Mouse (Mus musculus): ENCODE data around the gene Irx1.

The Irx1 gene

DNA sequence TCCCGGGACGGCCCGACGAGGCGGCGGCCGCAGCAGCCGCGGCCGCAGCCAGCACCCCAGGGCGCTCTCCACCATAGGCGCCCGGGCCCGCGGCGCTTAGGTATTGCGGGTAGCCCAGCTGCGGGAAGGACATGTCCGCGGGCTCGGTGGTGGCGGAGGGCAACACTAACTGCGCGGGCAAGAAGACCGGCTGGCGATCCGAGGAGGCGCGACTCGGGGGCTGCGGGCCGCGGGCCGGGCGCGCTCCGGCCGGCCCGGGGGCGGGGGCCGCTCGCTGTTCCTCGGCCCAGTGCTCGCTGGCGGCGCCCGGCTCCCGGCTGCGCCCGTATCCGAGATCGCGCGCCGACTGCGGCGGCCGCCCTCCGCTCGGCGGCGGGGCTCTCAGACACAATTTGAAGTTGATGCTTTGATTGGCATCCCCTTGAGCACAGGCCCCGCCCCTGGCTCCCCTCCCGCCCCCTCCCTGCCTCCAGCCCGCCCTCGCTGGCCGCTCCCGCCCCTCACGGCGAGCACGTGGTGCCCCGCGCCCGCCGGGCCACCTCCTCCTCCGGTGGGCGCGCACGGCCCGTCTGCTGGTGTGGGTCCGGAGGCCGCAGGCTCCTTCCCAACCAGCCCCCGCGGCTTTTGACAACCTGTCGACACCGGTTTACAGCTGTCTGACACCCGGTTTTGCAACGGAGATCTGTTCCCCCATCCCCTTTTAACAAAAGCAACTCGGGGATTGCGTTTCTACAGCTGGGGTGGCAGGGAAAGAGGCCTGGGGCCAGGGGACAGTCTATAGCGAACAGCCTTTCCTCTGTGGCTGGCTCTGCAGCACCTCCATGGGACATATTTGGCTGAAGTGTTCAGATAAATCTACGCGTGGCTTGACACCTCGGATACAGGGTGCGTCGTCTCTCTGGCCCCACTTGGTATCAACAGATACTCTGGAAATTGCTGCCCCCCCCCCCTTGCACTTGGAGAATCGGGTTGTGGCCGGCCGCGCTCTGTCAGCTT lies at the start of gene Irx1:
TSS of gene Irx1 (minus strand) at position 368 of the 996 bp plus-strand sequence.
- in situ Hi-C loops (cut with MboI, MseI) = loop anchor here in 1 of 2 experiments (10.0 kb wide), 1 partner anchor 1571 kb away; the partner anchor contains the start of gene Slc6a3

DNA sequence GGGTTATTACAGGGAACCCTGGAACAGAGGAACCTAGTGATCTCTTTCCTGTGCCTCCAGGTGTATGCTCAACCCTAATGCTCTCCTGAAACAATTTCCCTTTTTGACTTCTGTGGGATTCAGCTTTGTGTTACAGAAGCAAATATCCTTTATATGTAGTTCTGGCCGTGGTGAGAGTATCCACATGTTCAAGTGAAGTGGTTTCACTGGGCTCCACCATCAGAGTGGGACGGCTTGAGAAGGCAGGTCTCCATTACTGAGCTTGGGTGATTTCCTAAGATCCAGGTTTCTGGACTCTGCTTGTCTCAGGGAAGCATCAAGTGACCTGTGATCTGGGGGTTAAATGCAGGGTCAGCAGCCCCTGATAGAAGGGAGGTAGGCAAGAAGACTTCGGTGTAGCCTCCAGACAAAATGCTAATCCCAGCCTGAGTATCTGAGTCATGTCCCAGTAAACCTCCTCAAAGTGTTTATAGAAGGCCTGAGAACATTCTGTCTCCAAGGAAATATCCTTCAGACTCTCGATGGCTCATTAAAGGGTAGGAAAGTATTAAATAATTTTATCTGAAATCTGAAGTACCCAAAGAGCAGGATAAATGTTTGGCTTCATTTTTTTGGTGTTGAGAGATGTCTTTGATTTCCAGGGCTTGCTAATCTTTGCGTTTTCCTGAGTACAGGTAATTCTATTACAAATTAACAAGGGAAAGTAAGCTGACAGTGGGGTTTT lies 16.6 kb upstream of the Irx1 start:
- in situ Hi-C loops (cut with MboI, MseI) = loop anchor here (10.0 kb wide), 2 partner anchors 565 to 725 kb away; no protein-coding TSS in a partner anchor

- in situ Hi-C loops (cut with MboI, MseI) = no loop called here
Measured at GRCm38 (mm10) chr13:71975753-71976152, 12.2 kb upstream of the Irx1 start.

GRCm38 (mm10) chr13:71968286-71968685 lies 4.8 kb upstream of the Irx1 start:
- in situ Hi-C loops (cut with MboI, MseI) = loop anchor here in 1 of 2 experiments (10.0 kb wide), 1 partner anchor 1567 kb away; the partner anchor contains the start of gene Slc6a3

DNA sequence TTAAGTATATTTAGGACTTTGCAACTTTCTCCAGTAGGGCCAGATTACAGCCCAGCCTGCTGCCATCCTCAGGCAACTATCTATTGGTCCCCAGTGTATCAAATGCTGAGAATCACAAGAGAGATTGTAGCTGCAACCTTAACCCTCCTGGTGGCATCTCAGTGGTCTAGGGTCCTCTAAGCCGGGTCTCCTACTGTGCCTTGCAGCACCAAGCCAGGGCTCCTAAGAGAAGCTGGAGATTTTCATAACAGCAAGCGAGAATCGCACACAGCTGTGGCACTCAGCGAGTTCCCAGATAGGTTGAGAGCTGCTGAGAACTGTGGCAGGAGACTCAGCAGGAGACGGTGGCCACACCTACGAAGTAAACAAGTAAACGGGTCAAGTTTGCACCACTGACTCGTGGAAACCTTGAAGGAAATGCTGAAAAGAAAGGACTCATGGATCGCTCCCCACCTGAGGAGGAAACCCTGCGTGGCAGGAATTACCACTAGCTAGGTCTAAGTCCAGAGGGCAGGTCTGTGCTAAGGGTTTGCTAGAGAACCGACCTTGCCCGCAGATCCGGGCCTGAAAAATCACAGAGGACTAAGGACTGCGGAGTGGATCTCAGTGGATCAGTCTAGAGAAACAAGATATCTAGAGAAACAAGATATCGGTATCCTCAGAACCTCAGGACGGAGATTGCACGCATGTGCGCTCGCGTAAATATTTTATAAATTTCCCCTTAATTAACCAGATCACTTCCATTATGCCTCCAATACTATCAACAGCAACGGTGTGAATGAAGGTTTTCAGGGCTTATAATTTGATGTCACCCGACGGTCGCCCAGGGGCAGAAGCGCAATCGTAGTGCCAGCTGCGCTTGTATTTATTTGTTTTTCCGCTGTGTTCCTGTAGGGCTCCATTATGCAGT lies 4.1 kb upstream of the Irx1 start:
- in situ Hi-C loops (cut with MboI, MseI) = loop anchor here in 1 of 2 experiments (10.0 kb wide), 1 partner anchor 1567 kb away; the partner anchor contains the start of gene Slc6a3

DNA sequence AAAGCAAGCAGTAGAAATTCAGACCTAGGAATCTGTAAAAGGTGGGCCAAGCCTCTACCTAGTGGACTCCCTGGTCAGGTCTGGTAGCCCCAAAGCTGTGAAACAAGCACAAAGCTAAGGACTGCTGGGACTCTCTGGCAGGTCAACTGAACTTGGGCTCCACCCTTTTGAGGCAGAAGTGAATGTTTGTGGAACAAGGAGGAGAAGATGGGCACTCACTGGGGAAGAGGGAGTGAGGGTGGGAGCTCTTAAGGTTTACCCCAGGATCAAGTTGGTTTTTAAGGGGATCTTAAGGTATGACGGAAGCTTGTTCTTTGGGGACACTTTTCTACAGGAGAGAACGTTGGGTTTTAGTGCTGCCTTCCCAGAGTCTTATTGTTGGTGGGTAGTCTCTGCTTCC lies 3.1 kb upstream of the Irx1 start:
- in situ Hi-C loops (cut with MboI, MseI) = loop anchor here in 1 of 2 experiments (10.0 kb wide), 1 partner anchor 1568 kb away; the partner anchor contains the start of gene Slc6a3

DNA sequence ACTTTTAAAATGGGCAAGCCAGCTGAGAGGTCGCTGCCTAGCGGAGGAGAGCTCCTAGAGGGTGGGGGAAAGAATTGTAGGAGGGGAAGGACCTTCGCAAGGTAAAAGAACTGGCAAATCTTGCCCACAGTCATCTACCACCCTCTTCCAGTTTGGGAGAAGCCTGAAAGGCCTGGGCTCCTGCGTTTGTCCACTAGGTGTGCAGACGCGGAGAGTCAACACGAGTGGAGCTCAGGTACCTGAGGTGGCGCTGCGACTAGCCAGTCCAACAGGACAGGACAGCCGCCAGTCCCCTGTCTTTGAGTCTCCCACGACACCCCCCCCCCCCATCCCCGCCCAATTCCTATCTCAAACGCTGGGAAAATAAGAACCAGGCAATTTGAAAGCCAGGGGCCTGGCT lies 843 bp upstream of the Irx1 start:
- in situ Hi-C loops (cut with MboI, MseI) = loop anchor here in 1 of 2 experiments (10.0 kb wide), 1 partner anchor 1570 kb away; the partner anchor contains the start of gene Slc6a3

DNA sequence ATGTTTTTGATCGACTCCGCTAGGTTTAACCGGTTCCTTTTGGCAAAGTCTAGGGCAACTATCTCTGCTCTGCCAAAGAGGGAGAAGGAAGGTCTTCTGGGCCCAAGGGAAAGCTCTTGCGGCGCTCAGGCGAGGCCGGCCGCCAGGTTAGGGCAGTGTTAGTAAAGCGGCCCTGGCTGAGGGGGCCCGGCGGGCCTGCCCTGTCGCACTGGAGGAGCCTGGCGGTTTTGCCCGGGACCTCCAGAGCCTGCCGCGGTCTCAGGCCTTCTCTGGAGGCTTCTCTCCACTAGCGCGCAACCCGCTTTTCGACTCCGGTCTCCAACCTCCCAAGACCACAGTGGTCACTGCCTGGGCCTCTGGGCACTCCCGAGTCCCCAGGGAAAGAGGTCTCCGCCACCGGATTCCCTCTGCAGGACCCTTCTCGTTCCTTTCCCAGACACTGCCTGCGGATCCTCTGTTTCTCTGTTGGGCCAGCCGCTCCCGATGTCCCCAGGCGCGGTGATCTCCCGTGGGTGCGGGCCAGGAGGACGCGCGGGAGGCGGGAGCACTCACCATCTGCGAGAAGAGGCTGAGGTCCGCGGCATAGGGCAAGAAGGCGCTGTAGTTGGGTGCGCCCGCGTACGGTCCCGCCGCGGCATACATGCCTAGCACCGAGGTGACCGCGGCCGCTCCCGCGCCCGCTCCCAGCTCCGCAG lies 715 bp downstream of the Irx1 start:
- in situ Hi-C loops (cut with MboI, MseI) = loop anchor here in 1 of 2 experiments (10.0 kb wide), 1 partner anchor 1572 kb away; the partner anchor contains the start of gene Slc6a3

GRCm38 (mm10) chr13:71961891-71962660 lies 1.4 kb downstream of the Irx1 start:
- in situ Hi-C loops (cut with MboI, MseI) = loop anchor here in 1 of 2 experiments (10.0 kb wide), 1 partner anchor 1573 kb away; the partner anchor contains the start of gene Slc6a3

DNA sequence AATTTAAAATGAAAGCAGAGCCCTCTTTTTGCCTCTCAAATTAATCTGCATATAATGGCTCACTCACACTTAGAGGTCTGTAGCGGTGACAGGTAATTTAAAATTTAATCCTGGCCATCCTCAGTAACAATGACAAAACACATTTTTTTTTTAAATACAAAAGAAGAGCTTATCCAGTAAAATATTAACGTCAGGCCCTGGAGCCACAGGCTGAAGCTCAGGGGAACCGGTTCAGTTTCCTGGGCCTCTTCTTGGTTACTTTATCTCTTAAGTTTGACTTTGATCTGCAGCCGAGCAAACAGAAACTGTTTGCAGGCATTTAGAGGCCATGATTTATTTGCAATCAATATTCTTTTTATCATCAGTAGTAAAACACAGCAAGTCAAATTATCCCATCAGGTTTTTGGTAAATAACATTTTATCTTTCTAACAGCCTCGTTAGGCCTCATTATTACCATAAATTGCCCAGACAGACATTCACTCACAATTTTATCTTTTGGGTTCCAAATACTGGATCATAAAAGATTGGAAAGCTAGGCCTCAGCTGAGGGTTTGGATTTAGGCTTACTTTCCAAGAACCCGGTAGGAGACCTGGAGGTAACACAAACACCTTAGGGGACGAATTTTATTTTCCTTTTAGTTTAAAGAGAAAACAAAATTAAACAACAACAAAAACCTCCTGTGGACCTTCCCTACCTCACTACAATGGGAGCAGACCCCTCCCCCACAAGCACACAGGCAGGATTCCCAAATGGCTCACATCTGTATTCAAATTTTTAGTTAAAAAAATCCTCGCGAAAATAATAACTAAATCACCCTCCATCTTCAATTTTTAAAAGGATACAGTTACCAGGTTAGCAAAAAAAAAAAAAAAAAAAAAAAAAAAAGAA lies 2.4 kb downstream of the Irx1 start:
- in situ Hi-C loops (cut with MboI, MseI) = loop anchor here in 1 of 2 experiments (10.0 kb wide), 1 partner anchor 1574 kb away; the partner anchor contains the start of gene Slc6a3

DNA sequence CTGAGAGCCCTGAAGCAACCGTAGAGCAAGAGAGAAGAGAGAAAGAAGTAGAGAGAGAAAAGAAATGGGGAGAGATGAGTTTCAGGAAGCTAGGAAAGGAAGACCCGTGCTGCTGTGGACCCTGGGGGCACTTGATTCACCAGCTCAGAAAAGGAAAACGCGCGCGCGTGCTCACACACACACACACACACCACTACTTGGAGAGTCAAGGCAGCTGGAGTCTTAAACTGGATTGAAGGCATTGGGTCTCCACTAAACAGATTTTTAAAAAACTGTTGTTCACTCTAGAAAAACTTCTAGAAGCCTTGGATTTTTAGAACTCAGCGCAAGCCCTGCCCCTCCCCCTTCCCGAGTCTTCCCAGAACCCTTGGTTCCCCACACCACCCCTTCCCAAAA lies 3.2 kb downstream of the Irx1 start:
- in situ Hi-C loops (cut with MboI, MseI) = loop anchor here in 1 of 2 experiments (10.0 kb wide), 1 partner anchor 1575 kb away; the partner anchor contains the start of gene Slc6a3

DNA sequence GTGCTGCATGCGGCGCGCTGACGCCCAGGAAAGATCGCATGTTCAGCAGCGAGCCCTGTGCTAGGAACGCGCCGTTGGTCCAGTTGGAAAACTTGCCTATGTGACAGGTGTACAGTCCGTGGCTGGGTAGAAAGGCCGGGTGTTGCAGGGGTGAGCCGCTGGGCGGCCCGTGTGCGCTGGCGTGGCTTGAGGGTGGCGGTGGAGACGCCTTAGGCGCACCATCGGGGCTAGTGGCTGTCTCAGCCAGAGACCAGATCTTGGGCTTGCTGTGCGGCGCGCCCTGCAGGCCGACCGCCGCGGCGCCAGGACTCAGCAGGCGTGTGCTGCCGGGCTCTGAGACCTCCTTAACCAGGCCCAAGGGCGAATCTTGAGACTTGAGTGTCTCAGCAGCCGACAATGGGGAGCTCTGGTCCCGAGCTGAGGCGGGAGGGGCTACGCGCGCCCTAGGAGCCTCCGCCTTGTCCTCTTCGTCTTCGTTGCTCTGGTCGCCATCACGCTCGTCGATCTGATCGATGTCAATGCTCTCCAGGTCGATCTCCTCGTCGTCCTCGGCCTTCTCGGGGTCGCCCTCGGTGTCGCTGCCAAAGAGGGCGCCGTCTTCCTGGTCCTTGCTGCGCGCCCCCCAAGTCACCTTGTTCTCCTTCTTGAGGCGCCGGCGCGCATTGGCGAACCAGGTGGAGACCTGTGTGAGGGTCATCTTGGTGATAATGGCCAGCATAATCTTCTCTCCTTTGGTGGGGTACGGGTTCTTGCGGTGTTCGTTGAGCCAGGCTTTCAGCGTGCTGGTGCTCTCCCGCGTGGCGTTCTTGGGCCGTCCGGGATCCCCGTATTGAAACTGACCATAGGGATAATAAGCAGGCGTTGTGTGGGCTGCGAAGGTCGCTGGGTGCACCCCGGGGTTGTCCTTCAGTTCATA lies 3.9 kb downstream of the Irx1 start:
- in situ Hi-C loops (cut with MboI, MseI) = loop anchor here in 1 of 2 experiments (10.0 kb wide), 1 partner anchor 1575 kb away; the partner anchor contains the start of gene Slc6a3

DNA sequence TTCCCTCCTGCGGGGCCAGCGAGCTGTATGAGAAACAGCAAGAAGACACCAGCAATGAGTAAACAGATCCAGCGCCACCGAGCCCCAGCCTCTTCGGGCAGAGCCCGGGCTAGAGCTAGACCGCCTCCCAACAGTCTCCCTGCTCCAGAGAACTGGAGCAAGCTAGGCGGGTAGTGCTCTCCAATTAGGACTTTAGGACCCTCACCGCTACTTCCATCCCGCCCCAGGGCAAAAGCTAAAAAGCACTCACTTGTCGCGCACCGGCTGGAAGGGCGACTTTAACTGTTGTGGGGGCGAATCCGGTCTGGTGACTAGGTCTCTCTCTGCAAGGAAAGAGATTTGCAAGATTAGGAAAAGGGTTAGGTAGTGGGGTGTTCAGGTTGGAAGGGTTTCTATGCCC lies 4.9 kb downstream of the Irx1 start:
- in situ Hi-C loops (cut with MboI, MseI) = no loop called here

- in situ Hi-C loops (cut with MboI, MseI) = no loop called here
Measured at GRCm38 (mm10) chr13:71957811-71958351, 5.6 kb downstream of the Irx1 start.

DNA sequence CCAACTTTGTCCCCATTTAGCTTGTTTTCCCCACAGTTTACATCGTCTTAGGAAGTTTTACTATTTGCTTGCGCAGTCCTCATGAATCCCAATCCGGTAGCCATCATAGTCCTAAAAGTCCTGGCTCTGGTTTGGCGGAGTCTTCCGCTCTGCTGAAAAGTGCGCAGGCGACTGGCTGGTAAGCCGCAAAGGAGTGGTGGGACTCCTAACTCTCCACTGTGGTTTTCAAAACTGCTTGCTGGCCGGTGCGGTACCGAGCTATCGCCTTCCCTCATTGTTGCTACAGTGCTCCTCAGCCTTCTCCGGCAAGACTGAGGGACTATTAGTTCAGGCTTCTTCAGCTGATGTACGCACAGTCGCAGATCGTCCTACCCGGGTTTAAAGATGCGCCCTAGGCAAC lies 6.4 kb downstream of the Irx1 start:
- in situ Hi-C loops (cut with MboI, MseI) = no loop called here

- in situ Hi-C loops (cut with MboI, MseI) = no loop called here
Measured at GRCm38 (mm10) chr13:71956481-71956880, 7.0 kb downstream of the Irx1 start.

Data from T-helper 17 cell (primary cell).